Mouse (Mus musculus) splenic B cell, adult 2 months (primary cell): ENCODE measurements around the gene Kctd6.

ENCODE experiments used
- DNase-seq: peaks from one replicate; pipeline ENCODE4 v3.0.0-alpha.2; 2011; ENCODE audit warnings: low read depth, low spot score
- H3K27me3 ChIP-seq: 2 replicates; pipeline ENCODE4 v1.6.1; 2012; ENCODE audit warnings: mild to moderate bottlenecking, low read length, moderate library complexity, mixed read lengths; ENCODE audit not compliant: control insufficient read depth, poor library complexity, insufficient read depth, severe bottlenecking
- H3K36me3 ChIP-seq: 2 replicates; pipeline ENCODE4 v1.6.1; 2012; ENCODE audit warnings: mild to moderate bottlenecking, low read length, moderate library complexity, mixed read lengths; ENCODE audit not compliant: control insufficient read depth, poor library complexity, insufficient read depth, severe bottlenecking

Kctd6 gene

DNA sequence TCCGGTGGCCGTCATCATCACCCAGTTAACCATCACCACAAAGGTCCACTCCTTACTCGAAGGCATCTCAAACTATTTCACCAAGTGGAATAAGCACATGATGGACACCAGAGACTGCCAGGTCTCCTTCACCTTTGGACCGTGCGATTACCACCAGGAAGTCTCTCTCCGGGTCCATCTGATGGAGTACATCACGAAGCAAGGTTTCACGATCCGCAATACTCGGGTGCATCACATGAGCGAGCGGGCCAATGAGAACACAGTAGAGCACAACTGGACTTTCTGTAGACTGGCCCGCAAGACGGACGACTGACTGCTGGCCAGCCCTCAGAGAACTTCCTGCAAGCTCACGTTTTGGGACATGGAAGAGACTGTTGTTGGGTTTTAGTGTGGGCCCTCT, 8.6 kb downstream of the Kctd6 start:
- Histone ChIP-seq H3K36me3 (no peaks in the 10 kb centered on the region), H3K27me3 (no peaks in the 10 kb centered on the region)
- no peak for DNase-seq

DNA sequence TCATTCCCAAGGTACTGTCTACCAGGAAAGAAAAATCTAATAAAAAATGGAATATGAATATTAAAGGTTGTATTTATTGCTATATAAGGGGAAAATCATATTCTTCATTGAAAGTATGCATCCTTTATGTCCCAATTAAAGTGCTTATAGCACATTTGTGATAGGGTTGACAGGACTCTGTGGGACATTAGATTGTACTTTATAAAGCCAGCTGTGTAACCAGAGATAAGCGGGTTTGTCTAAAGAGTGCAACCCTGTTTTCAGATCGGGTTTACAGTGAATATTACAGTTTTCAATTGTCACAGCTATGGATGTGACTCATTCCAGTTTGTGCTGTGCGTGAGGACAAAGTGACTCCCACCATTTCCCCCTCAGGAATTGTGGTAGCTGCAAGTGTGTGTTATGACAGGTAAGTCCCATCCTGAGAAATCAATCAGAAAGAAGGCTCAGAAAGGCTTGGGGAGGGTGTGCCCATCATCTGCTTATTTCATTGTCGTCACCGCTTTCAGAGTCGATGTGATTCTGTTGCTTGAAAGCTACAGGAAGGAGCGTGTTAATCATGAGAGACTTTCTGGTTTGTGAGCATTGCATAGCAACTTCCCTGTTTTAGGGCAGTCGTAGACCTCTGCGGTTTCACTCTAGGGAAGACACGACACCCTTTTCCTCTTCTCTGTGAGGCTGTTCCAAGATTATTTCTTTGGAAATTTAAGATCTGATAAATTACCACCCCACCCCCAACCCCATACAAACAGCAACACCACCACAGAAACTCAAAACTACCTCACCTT, 9.8 kb downstream of the Kctd6 start:
- H3K27me3 ChIP-seq, result no peaks in the 10 kb centered on the region
- DNase-seq, result peak; percentile 63
- no peaks in the 10 kb centered on the region for H3K36me3 ChIP-seq

DNA sequence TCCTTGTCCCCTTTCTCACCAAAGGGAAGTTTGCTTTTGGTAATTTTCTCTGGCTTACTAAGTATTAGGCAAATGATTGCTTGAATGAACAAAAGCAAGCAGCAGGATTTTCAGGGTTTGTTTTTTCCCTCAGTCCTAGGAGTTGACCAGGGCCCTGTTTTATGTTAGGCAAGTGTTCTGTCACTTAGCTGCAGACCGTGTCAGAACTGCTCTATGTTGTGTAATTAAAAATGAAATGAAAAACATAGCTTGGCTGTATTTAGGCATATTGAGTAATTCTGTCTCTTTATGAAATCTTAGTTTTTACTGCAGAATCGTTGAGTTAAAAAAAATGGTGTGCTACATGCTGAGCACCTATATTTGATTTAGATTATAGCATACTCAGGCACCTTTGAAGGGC, 10.9 kb downstream of the Kctd6 start:
- DNase-seq, result no peak
- Histone ChIP-seq H3K27me3 (no peaks in the 10 kb centered on the region), H3K36me3 (no peaks in the 10 kb centered on the region)

DNA sequence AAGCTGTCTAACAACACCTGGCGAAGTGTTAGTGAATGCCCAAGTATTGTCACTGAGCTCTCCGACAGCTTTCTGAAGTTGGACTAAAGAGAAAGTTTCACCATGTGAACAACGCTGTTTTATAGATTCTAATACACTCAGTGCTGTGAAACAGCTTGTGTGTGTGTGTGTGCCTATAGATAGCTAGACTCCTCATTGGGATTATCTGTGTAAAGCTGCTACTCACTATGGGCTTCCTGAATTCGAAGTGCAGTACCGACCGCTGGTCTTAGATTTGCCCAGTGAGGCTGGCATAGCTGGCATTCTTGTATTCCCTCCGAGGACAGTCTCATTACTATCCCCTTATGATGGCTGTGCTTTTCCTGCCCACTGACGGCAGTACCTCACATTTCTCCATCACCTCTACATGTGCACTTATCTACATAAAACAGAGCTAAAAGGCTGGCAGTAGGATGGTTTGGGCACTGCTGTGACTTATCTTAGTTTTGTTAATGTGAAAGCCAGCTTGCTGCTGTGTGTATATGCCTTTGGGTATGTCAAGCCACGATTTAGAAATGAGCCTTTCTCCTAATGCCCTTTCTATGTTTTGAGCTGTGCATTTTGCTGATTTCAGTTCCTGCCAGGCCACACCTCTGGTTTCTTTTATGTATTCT, 15.6 kb downstream of the Kctd6 start:
- DNase-seq, result no peak
- H3K36me3 ChIP-seq, result no peaks in the 10 kb centered on the region
- H3K27me3 ChIP-seq, result no peaks in the 10 kb centered on the region

DNA sequence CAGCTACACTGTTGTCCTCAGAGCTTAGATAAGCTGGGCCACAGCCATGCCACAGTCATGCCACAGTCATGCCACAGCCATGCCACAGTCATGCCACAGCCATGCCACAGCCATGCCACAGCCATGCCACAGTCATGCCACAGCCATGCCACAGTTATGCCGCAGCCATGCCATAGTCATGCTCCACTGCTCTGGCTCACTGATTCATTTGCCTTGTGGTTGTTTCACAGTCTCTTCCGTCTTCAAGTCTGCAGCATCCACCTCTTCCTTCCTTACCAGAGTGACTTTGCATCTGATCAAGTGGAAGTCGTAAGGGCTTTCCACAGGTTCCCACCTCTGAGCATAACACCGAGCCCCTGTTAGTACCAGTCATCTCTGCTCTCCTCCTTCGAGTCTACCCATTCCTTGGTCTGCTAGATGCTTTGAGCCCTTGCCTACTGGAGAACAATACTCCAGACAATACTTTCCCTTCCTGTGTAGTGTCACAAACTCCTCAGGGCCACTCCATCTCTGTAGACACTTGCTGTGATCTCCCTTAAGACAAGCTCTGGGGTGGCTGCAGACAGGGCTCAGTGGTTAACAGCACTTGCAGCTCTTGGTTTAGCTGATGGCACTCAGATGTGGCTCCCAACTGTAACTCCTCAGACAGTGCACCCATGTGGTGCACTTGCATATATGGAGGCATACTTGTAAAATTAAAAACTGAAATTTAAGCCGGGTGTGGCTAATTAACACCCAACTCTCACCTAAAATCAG, 18.4 kb downstream of the Kctd6 start:
- Histone ChIP-seq H3K27me3 (no peaks in the 10 kb centered on the region), H3K36me3 (no peaks in the 10 kb centered on the region)
- peak; percentile 15 for DNase-seq

DNA sequence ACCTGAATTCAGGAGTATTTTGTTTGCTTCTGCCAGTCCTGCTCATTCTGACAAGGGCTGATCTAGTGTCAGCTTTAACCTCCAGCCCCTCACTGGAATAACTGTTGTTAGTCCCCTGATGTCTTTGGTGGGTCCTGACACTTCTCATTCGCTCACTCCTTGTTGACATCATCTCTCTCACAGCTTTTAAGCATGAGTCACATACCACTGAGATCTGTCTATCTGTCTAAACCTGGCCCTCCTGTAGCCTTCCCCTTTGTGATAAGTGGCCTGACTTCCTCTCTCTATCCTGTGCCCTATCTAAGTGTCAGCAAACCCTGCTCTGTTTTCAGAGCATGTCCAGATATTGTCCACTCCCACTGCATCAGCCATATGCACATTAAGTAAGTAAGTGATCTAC, 19.3 kb downstream of the Kctd6 start:
- Histone ChIP-seq H3K36me3 (no peaks in the 10 kb centered on the region), H3K27me3 (no peaks in the 10 kb centered on the region)
- no peak for DNase-seq

DNA sequence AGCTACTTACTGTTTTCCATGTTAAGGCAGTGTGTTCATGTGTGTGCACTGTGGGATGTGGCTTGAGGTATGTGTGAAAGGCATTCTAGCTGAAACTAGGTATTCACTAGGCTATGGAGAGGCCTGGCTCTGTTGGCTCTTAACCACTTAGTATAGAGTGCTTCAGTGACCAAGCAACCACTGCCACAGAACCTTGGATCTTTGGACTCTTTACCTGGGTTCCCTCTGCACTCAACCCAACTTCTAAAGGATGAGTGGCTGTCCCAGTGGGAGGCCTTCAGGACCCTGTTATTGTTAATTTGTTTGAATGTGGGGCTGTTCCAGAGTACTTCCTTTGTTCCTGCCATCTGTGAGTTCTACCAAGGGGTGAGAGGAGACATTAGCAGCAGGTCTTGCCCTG, 27.9 kb downstream of the Kctd6 start:
- no peak for DNase-seq
- no peaks in the 10 kb centered on the region for H3K36me3 ChIP-seq

DNA sequence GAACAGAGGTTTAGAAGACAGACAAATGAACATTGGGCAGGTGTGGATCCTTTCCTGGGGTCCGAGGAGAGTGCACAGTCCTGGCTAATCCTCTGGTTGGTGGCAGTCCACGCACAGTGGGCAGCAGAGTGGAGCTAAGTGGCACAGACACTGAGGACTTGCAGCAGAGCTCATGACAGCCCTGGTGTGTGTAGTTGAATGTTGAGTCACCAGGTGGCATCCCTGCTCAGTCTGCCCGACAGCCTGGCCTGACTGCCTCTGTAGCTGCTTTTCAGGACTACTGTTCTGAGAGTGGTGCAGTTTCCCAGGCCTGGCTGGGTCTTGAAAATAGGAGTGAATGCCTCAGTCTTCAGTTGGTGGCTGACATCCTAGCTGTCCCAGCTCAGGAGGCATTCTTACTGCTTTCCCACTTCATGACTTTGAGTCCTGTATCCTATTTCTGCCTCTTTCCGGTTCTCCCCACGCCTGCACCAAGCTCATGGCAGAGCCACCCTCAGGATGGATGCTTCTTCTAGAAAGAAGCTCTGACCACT, 28.5 kb downstream of the Kctd6 start:
- no peak for DNase-seq
- H3K27me3 ChIP-seq, result no peaks in the 10 kb centered on the region
- H3K36me3 ChIP-seq, result no peaks in the 10 kb centered on the region

More for the DNA sequence above, 27.9 kb downstream of the Kctd6 start:
- no peaks in the 10 kb centered on the region for H3K27me3 ChIP-seq

DNA sequence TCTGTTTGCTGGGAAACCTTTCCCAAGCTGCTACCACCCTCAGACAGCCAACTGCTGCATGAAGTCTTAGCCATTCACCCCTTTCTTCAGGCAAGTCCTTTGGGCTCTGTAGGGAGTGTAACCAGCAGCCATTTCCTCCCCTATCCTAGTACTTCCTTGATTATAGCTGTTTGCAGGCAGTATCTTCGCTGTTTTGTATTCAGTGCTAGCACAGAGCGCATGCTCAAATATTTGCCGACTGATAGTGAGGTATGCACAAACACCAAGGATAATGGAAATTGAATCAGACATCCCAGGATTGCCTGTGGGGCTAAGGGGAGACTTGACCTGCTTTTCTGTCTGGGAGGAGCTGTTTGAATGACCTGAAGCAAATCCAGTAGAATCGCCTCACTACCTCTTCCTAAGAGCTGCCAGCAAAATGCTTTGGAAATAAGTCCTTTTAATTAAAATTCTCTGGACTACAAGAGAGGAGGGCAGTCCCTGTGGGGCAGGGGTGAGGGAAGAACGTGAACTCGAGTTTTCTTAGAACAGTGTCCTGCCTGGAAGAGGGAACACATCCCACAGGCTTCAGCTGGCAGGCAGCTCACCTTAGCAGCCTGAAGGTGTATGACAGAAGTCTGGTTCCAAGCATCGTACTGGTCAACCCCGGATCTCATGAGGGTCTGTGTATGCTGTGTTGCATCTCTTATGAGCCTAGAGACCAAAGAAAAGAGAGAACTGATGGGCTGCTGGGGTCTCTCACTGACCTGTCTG, 29.4 kb downstream of the Kctd6 start:
- no peak for DNase-seq
- Histone ChIP-seq H3K27me3 (no peaks in the 10 kb centered on the region), H3K36me3 (no peaks in the 10 kb centered on the region)

DNA sequence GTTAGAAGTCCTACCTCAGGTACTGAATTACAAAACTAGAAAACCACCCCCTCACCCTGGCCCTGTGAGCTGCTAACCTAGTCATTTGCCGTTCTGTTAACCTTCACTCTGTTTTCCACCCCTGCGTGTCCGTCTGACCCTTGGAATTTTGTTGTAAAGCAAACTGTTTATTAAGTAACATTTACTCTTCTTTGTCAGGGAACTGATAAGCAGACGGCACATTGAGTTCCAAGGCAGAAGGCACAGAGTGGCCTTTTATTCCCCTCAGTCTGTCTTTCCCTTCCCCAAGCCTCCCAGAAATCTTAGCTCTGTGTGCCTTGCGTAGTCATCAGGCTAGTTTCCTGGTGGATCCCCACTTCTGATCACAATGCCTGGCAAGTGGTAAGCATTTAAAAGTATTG, 30.3 kb downstream of the Kctd6 start:
- H3K36me3 ChIP-seq, result no peaks in the 10 kb centered on the region
- no peak for DNase-seq
- H3K27me3 ChIP-seq, result no peaks in the 10 kb centered on the region

DNA sequence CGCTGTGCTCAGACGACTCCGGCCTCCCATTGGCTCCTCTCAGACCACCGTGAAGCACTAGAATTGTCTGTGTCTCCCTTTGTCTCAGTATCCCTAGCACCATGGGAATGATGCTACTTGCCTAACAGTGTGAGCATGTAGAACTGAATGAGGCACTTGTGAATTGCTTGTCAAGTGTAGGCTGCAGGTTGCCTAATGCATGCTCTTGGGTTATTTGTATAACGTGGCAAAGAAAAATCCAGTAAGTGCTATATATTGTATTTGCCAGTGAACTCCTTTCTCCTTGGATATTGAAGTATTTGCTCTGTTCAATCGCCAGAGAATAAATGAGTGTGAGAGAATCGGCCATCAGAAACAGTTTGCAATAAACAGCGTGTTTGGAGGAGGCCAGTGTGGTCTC, 32.9 kb downstream of the Kctd6 start:
- no peak for DNase-seq
- Histone ChIP-seq H3K36me3 (no peaks in the 10 kb centered on the region), H3K27me3 (no peaks in the 10 kb centered on the region)

DNA sequence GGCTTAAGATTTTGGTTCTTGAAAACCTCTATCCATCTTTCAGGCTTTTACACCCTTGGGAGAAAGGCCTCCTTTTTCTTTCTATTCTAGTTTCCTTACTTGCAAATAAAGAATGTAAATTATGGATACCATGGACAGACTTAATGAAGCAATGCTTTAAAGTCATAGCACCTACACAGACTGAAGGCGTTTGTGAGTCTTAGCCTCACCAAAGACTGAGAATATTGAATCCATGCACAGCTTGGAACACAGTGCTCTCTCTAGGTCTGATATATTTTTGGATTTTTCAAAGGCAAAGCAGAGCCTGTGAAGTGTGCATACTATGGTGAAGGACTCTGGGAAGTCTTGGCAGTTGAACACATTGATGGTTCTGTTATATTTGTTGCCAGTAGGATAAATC, 35.3 kb downstream of the Kctd6 start:
- Histone ChIP-seq H3K27me3 (no peaks in the 10 kb centered on the region), H3K36me3 (no peaks in the 10 kb centered on the region)
- no peak for DNase-seq

DNA sequence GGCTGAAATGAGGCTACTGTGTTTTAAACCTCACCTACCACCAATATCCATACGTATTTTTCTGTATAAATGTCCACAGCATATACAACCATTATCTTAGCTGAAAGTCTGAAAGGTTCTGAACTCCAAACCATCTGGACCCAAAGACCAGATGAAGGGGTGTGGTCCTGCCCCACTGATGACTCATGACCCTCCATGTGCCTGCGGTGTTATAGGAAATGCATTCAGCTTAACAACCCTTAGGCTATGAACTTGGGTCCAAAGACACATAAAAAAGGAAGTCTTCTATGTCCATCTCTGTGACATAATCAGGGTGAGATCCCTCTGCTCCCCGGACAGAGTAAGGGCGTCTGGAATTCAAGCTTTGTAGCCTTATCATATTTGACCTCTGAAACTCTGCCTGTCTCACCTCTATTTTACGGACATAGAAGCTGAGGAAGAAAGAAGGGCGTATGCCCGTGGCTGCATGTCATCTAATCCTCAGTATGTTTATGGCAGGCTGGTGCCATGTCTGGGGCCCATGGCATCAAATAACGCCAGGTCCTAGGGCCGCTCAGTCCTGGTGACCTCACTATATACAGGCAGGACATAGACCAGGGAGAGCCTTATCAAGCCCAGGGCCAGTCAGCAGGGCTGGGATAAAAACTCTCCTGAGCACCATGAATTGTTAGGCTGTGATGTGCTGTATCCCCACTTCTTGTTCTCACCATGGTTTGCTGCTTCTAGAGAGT, 36.4 kb downstream of the Kctd6 start:
- Histone ChIP-seq H3K27me3 (no peaks in the 10 kb centered on the region), H3K36me3 (no peaks in the 10 kb centered on the region)
- DNase-seq, result no peak

DNA sequence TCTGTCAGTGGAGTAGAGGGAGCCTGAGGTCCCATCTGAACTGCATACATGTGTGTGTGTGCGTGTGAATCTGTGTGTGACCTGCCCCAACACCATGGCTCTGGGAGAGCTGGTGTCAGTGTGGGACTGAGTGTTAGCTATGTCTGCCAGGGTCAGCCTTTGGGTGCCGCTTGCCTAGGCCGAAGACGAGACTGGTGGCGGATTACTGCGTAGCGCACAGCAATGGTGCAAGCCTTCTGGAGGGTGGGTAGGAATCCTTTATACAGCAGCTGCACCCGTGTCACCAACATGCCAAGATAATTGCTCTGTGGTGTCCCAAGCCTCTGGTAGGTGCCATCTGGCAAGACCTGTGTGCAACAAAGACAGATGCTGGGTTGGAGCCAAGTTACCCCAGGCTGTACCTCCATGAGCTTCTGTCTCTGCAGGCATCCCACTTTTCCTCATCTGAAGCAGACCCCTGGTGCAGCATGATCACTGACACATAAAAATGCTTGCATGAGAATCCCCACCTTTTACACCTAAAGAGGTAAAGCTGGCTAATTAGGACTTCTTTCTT, 37.5 kb downstream of the Kctd6 start:
- DNase-seq, result no peak
- H3K27me3 ChIP-seq, result no peaks in the 10 kb centered on the region
- no peaks in the 10 kb centered on the region for H3K36me3 ChIP-seq
